Mouse (Mus musculus) heart, embryonic 13.5 days (tissue): ENCODE data around the gene Ankfn1. TPM values are rescaled to one million over a fixed set of nuclear protein-coding genes. Genes with fewer than 3 reads are reported as not detected.

ENCODE experiments used
- ATAC-seq: fragments of 200-750 bp; cut with Nextera tagmentation; 2 replicates; pipeline ENCODE4 v1.8.0; 2017; ENCODE audit warnings: moderate TSS enrichment; ENCODE audit not compliant: insufficient number of reproducible peaks, low FRiP score, low TSS enrichment; ENCODE audit errors: extremely low read depth
- H3K27ac ChIP-seq: fragments of 300-500 bp; sonication (generic); replicated peaks from 2 replicates; pipeline ENCODE4 v1.5.1; 2015; ENCODE audit warnings: moderate library complexity, mild to moderate bottlenecking, inconsistent platforms
- H3K27me3 ChIP-seq: fragments of 300-500 bp; sonication (generic); replicated peaks from 2 replicates; pipeline ENCODE4 v1.6.1; 2015; ENCODE audit warnings: mild to moderate bottlenecking, inconsistent platforms
- H3K36me3 ChIP-seq: fragments of 300-500 bp; sonication (generic); 2 replicates; pipeline ENCODE4 v1.6.1; 2015; ENCODE audit warnings: mild to moderate bottlenecking, inconsistent platforms
- H3K4me1 ChIP-seq: fragments of 300-500 bp; sonication (generic); 2 replicates; pipeline ENCODE4 v1.6.1; 2015; ENCODE audit warnings: inconsistent platforms
- H3K4me2 ChIP-seq: fragments of 300-500 bp; sonication (generic); 2 replicates; pipeline ENCODE4 v1.6.1; 2015; ENCODE audit warnings: inconsistent platforms, mild to moderate bottlenecking, moderate library complexity
- H3K4me3 ChIP-seq: fragments of 300-500 bp; sonication (generic); 2 replicates; pipeline ENCODE4 v1.5.1; 2015; ENCODE audit warnings: moderate library complexity, mild to moderate bottlenecking, inconsistent platforms
- H3K9ac ChIP-seq: fragments of 300-500 bp; sonication (generic); 2 replicates; pipeline ENCODE4 v1.6.1; 2015; ENCODE audit warnings: inconsistent platforms, mild to moderate bottlenecking, moderate library complexity
- H3K9me3 ChIP-seq: fragments of 300-500 bp; sonication (generic); 2 replicates; pipeline ENCODE4 v1.6.1; 2016; ENCODE audit warnings: inconsistent platforms
- WGBS: fragments of 180-500 bp; shearing (Covaris S2); methylation state at CpG from one replicate; pipeline ENCODE4 v1.1.7; 2015; ENCODE audit warnings: mixed read lengths; 5-methylcytosine and 5-hydroxymethylcytosine counted together
- polyA plus RNA-seq: library from polyadenylated mRNA; unstranded; fragments of >200 nt; fragmentation: Nextera tagmentation; extraction: Ambion mirVana; gene quantifications from 2 replicates; pipeline ENCODE4 v1.2.1, GENCODE M21; 2015

Gene Ankfn1
- polyA plus RNA-seq, 1 experiment from 2014 or later, result 0.04 TPM

- Histone ChIP-seq H3K9me3 (no peaks in the 10 kb centered on the region), H3K4me3 (no peak overlapping the region), H3K36me3 (no peaks in the 10 kb centered on the region), H3K4me2 (no peak overlapping the region), H3K27ac (no peak overlapping the region), H3K9ac (no peak overlapping the region), H3K27me3 (peaks cover 4% of the 10 kb centered on the region; the same call in 1 of the 2 replicates), H3K4me1 (peaks cover 10% of the 10 kb centered on the region)
- WGBS, result 15% methylated on average over 5 of the region's 5 CpGs
- no peak for ATAC-seq
Measured at GRCm38 (mm10) chr11:89455647-89456231, 321.7 kb downstream of the Ankfn1 start.

GRCm38 (mm10) chr11:89454702-89455101 lies 322.8 kb downstream of the Ankfn1 start:
- Histone ChIP-seq H3K4me3 (no peak overlapping the region), H3K9ac (no peak overlapping the region), H3K36me3 (no peaks in the 10 kb centered on the region), H3K27ac (no peak overlapping the region), H3K4me2 (no peak overlapping the region), H3K4me1 (peaks cover 10% of the 10 kb centered on the region), H3K9me3 (no peaks in the 10 kb centered on the region), H3K27me3 (peaks cover 4% of the 10 kb centered on the region; the same call in 1 of the 2 replicates)
- no peak for ATAC-seq
- 50% methylated on average over 4 of the region's 4 CpGs for WGBS

GRCm38 (mm10) chr11:89452862-89453261 lies 324.6 kb downstream of the Ankfn1 start:
- no peak overlapping the region for H3K4me2 ChIP-seq
- H3K9me3 ChIP-seq, result no peaks in the 10 kb centered on the region
- H3K27ac ChIP-seq, result no peak overlapping the region
- H3K9ac ChIP-seq, result no peak overlapping the region
- peaks cover 15% of the 10 kb centered on the region for H3K4me1 ChIP-seq
- H3K4me3 ChIP-seq, result no peak overlapping the region
- H3K36me3 ChIP-seq, result no peaks in the 10 kb centered on the region
- ATAC-seq, result no peak
- WGBS, result 33% methylated on average over 2 of the region's 2 CpGs
- H3K27me3 ChIP-seq, result peaks cover 4% of the 10 kb centered on the region; the same call in 1 of the 2 replicates

GRCm38 (mm10) chr11:89450406-89450805 lies 327.0 kb downstream of the Ankfn1 start:
- H3K27me3 ChIP-seq, result no peaks in the 10 kb centered on the region
- H3K36me3 ChIP-seq, result no peaks in the 10 kb centered on the region
- H3K27ac ChIP-seq, result no peak overlapping the region
- no peaks in the 10 kb centered on the region for H3K9me3 ChIP-seq
- no peak overlapping the region for H3K9ac ChIP-seq
- H3K4me2 ChIP-seq, result no peak overlapping the region
- WGBS, result 83% methylated on average over 4 of the region's 4 CpGs
- H3K4me1 ChIP-seq, result peaks cover 10% of the 10 kb centered on the region
- no peak for ATAC-seq
- no peak overlapping the region for H3K4me3 ChIP-seq

GRCm38 (mm10) chr11:89448986-89449385 lies 328.5 kb downstream of the Ankfn1 start:
- 83% methylated on average over 6 of the region's 6 CpGs for WGBS
- H3K9me3 ChIP-seq, result no peaks in the 10 kb centered on the region
- H3K4me1 ChIP-seq, result peaks cover 9% of the 10 kb centered on the region
- H3K36me3 ChIP-seq, result no peaks in the 10 kb centered on the region
- no peak overlapping the region for H3K4me2 ChIP-seq
- H3K27ac ChIP-seq, result no peak overlapping the region
- H3K9ac ChIP-seq, result no peak overlapping the region
- ATAC-seq, result no peak
- H3K27me3 ChIP-seq, result no peaks in the 10 kb centered on the region
- no peak overlapping the region for H3K4me3 ChIP-seq

- Histone ChIP-seq H3K9ac (no peak overlapping the region), H3K36me3 (no peaks in the 10 kb centered on the region), H3K9me3 (no peaks in the 10 kb centered on the region), H3K4me1 (peaks cover 5% of the 10 kb centered on the region; the same call in 1 of the 2 replicates), H3K4me2 (no peak overlapping the region), H3K27ac (no peak overlapping the region), H3K4me3 (no peak overlapping the region), H3K27me3 (no peaks in the 10 kb centered on the region)
- no peak for ATAC-seq
- WGBS, result 73% methylated on average over 12 of the region's 12 CpGs
Measured at GRCm38 (mm10) chr11:89447477-89447876, 330.0 kb downstream of the Ankfn1 start.

- Histone ChIP-seq H3K9ac (no peak overlapping the region), H3K9me3 (no peaks in the 10 kb centered on the region), H3K36me3 (no peaks in the 10 kb centered on the region), H3K27me3 (no peaks in the 10 kb centered on the region), H3K4me2 (no peak overlapping the region), H3K4me3 (no peak overlapping the region), H3K4me1 (no peaks in the 10 kb centered on the region), H3K27ac (no peak overlapping the region)
- WGBS, result 71% methylated on average over 6 of the region's 6 CpGs
- no peak for ATAC-seq
Measured at GRCm38 (mm10) chr11:89440566-89440965, 336.9 kb downstream of the Ankfn1 start.

- Histone ChIP-seq H3K36me3 (no peaks in the 10 kb centered on the region), H3K27me3 (no peaks in the 10 kb centered on the region), H3K9ac (no peak overlapping the region), H3K4me2 (no peak overlapping the region), H3K4me3 (no peak overlapping the region), H3K9me3 (no peaks in the 10 kb centered on the region), H3K27ac (no peak overlapping the region), H3K4me1 (peaks cover 10% of the 10 kb centered on the region; the same call in 1 of the 2 replicates)
- ATAC-seq, result no peak
- 45% methylated on average over 3 of the region's 3 CpGs for WGBS
Measured at GRCm38 (mm10) chr11:89424358-89424757, 353.1 kb downstream of the Ankfn1 start.

GRCm38 (mm10) chr11:89422637-89423036 lies 354.8 kb downstream of the Ankfn1 start:
- Histone ChIP-seq H3K4me1 (peaks cover 15% of the 10 kb centered on the region; the same call in 1 of the 2 replicates), H3K27ac (no peak overlapping the region), H3K4me3 (no peak overlapping the region), H3K4me2 (no peak overlapping the region), H3K9me3 (no peaks in the 10 kb centered on the region), H3K36me3 (no peaks in the 10 kb centered on the region), H3K27me3 (no peaks in the 10 kb centered on the region), H3K9ac (no peak overlapping the region)
- WGBS, result 85% methylated on average over 5 of the region's 5 CpGs
- ATAC-seq, result no peak

- Histone ChIP-seq H3K4me3 (no peak overlapping the region), H3K36me3 (no peaks in the 10 kb centered on the region), H3K27me3 (no peaks in the 10 kb centered on the region), H3K4me2 (no peak overlapping the region), H3K27ac (no peak overlapping the region), H3K9me3 (no peaks in the 10 kb centered on the region), H3K9ac (no peak overlapping the region), H3K4me1 (peaks cover 15% of the 10 kb centered on the region; the same call in 1 of the 2 replicates)
- 61% methylated on average over 11 of the region's 11 CpGs for WGBS
- ATAC-seq, result no peak
Measured at GRCm38 (mm10) chr11:89420767-89421438, 356.6 kb downstream of the Ankfn1 start.

- H3K27me3 ChIP-seq, result no peaks in the 10 kb centered on the region
- peaks cover 15% of the 10 kb centered on the region; the same call in 1 of the 2 replicates for H3K4me1 ChIP-seq
- WGBS, result 35% methylated on average over 2 of the region's 2 CpGs
- no peak overlapping the region for H3K4me3 ChIP-seq
- H3K36me3 ChIP-seq, result no peaks in the 10 kb centered on the region
- no peak overlapping the region for H3K27ac ChIP-seq
- H3K9me3 ChIP-seq, result no peaks in the 10 kb centered on the region
- no peak for ATAC-seq
- no peak overlapping the region for H3K4me2 ChIP-seq
- H3K9ac ChIP-seq, result no peak overlapping the region
Measured at GRCm38 (mm10) chr11:89419863-89420262, 357.6 kb downstream of the Ankfn1 start.

GRCm38 (mm10) chr11:89418644-89419043 lies 358.8 kb downstream of the Ankfn1 start:
- Histone ChIP-seq H3K9ac (no peak overlapping the region), H3K4me2 (no peak overlapping the region), H3K9me3 (no peaks in the 10 kb centered on the region), H3K27ac (no peak overlapping the region), H3K27me3 (no peaks in the 10 kb centered on the region), H3K36me3 (no peaks in the 10 kb centered on the region), H3K4me3 (no peak overlapping the region), H3K4me1 (peaks cover 15% of the 10 kb centered on the region; the same call in 1 of the 2 replicates)
- ATAC-seq, result no peak
- WGBS, result 45% methylated on average over 12 of the region's 12 CpGs
